Mouse (Mus musculus) megakaryocyte, embryonic 14.5 days (primary cell): ENCODE measurements at regions not wholly inside any gene's neighbourhood (a gene's known extent, or its start where the extent isn't known, plus 50 kb on each side); places are given as distances from the start of the nearest gene placed in this dataset.

Source experiments
- H3K27me3 ChIP-seq: replicated peaks from 2 replicates; pipeline ENCODE3; 2012; ENCODE audit warnings: inconsistent platforms
- H3K36me3 ChIP-seq: replicated peaks from 2 replicates; pipeline ENCODE3; 2012; ENCODE audit warnings: low read length, inconsistent platforms, mixed read lengths
- H3K4me1 ChIP-seq: 2 replicates; pipeline ENCODE4 v1.6.1; 2012; ENCODE audit warnings: inconsistent platforms
- H3K4me3 ChIP-seq: replicated peaks from 2 replicates; pipeline ENCODE3; 2012; ENCODE audit warnings: moderate library complexity, mild to moderate bottlenecking, inconsistent platforms
- H3K9me3 ChIP-seq: 2 replicates; pipeline ENCODE4 v1.6.1; 2012; ENCODE audit warnings: inconsistent platforms
- FLI1 ChIP-seq: IDR thresholded peaks from 2 replicates; pipeline ENCODE4 v1.6.1; 2012; ENCODE audit warnings: low read length, inconsistent platforms, mixed read lengths
- GATA1 ChIP-seq: IDR thresholded peaks from 3 replicates; pipeline ENCODE4 v1.6.1; 2012; ENCODE audit warnings: mixed read lengths, low read length, inconsistent platforms, borderline replicate concordance

GRCm38 (mm10) chr10:111668639-111669038, 162.6 kb downstream of the Phlda1 start:
- no peaks in the 10 kb centered on the region for H3K36me3 ChIP-seq
- no peak for TF ChIP-seq FLI1
- H3K4me1 ChIP-seq, result peaks cover 25% of the 10 kb centered on the region

GRCm38 (mm10) chr10:111669658-111670057, 163.6 kb downstream of the Phlda1 start:
- H3K4me3 ChIP-seq, result no peak overlapping the region
- H3K36me3 ChIP-seq, result no peaks in the 10 kb centered on the region
- H3K4me1 ChIP-seq, result peaks cover 31% of the 10 kb centered on the region
- H3K9me3 ChIP-seq, result peaks cover 5% of the 10 kb centered on the region; the same call in 1 of the 2 replicates
- TF ChIP-seq FLI1 (no peak), GATA1 (no peak)
- peaks cover 5% of the 10 kb centered on the region for H3K27me3 ChIP-seq

More at GRCm38 (mm10) chr10:111668639-111669038, 162.6 kb downstream of the Phlda1 start:
- peaks cover 5% of the 10 kb centered on the region; the same call in 1 of the 2 replicates for H3K9me3 ChIP-seq
- H3K4me3 ChIP-seq, result no peak overlapping the region
- H3K27me3 ChIP-seq, result peaks cover 5% of the 10 kb centered on the region

- H3K9me3 ChIP-seq, result peaks cover 5% of the 10 kb centered on the region; the same call in 1 of the 2 replicates
- H3K4me3 ChIP-seq, result peak overlapping the region; percentile 50
- H3K36me3 ChIP-seq, result no peaks in the 10 kb centered on the region
- TF ChIP-seq GATA1 (no peak), FLI1 (no peak)
- peaks cover 31% of the 10 kb centered on the region for H3K4me1 ChIP-seq
- peaks cover 5% of the 10 kb centered on the region for H3K27me3 ChIP-seq
Observed at GRCm38 (mm10) chr10:111670666-111671065, 164.6 kb downstream of the Phlda1 start.

GRCm38 (mm10) chr10:111672454-111673316, 166.6 kb downstream of the Phlda1 start:
- Histone ChIP-seq H3K4me1 (peaks cover 45% of the 10 kb centered on the region), H3K4me3 (peak overlapping the region; percentile 28), H3K36me3 (no peaks in the 10 kb centered on the region), H3K9me3 (peaks cover 5% of the 10 kb centered on the region; the same call in 1 of the 2 replicates), H3K27me3 (peaks cover 5% of the 10 kb centered on the region)
- TF ChIP-seq GATA1, result no peak
- no peak for TF ChIP-seq FLI1

- no peaks in the 10 kb centered on the region for H3K36me3 ChIP-seq
- peaks cover 5% of the 10 kb centered on the region; the same call in 1 of the 2 replicates for H3K9me3 ChIP-seq
- TF ChIP-seq FLI1, result no peak
- no peak for TF ChIP-seq GATA1
- peak overlapping the region; percentile 23 for H3K4me3 ChIP-seq
- peaks cover 5% of the 10 kb centered on the region for H3K27me3 ChIP-seq
- peaks cover 45% of the 10 kb centered on the region for H3K4me1 ChIP-seq
Observed at GRCm38 (mm10) chr10:111673317-111673610, 167.2 kb downstream of the Phlda1 start.

GRCm38 (mm10) chr10:111676255-111676654, 170.2 kb downstream of the Phlda1 start:
- no peak overlapping the region for H3K4me3 ChIP-seq
- H3K4me1 ChIP-seq, result peaks cover 49% of the 10 kb centered on the region
- TF ChIP-seq FLI1 (no peak), GATA1 (no peak)
- H3K36me3 ChIP-seq, result no peaks in the 10 kb centered on the region
- no peaks in the 10 kb centered on the region for H3K9me3 ChIP-seq
- peaks cover 2% of the 10 kb centered on the region for H3K27me3 ChIP-seq

- H3K4me3 ChIP-seq, result no peak overlapping the region
- H3K27me3 ChIP-seq, result peaks cover 18% of the 10 kb centered on the region
- no peaks in the 10 kb centered on the region for H3K36me3 ChIP-seq
- peaks cover 28% of the 10 kb centered on the region for H3K4me1 ChIP-seq
- TF ChIP-seq FLI1 (no peak), GATA1 (no peak)
- H3K9me3 ChIP-seq, result no peaks in the 10 kb centered on the region
Observed at GRCm38 (mm10) chr10:111680919-111681318, 174.8 kb downstream of the Phlda1 start.

- no peak for TF ChIP-seq GATA1
- TF ChIP-seq FLI1, result no peak
- Histone ChIP-seq H3K9me3 (no peaks in the 10 kb centered on the region), H3K36me3 (no peaks in the 10 kb centered on the region), H3K4me1 (peaks cover 17% of the 10 kb centered on the region), H3K27me3 (peaks cover 32% of the 10 kb centered on the region), H3K4me3 (no peak overlapping the region)
Observed at GRCm38 (mm10) chr10:111684409-111685346, 178.6 kb downstream of the Phlda1 start.

GRCm38 (mm10) chr10:111686585-111686984, 180.5 kb downstream of the Phlda1 start:
- no peak for TF ChIP-seq FLI1
- no peak for TF ChIP-seq GATA1
- peaks cover 1% of the 10 kb centered on the region; the same call in 1 of the 2 replicates for H3K4me1 ChIP-seq
- no peak overlapping the region for H3K4me3 ChIP-seq

GRCm38 (mm10) chr10:111689587-111689986, 183.5 kb downstream of the Phlda1 start:
- H3K36me3 ChIP-seq, result no peaks in the 10 kb centered on the region

More at GRCm38 (mm10) chr10:111686585-111686984, 180.5 kb downstream of the Phlda1 start:
- Histone ChIP-seq H3K36me3 (no peaks in the 10 kb centered on the region), H3K27me3 (peaks cover 35% of the 10 kb centered on the region), H3K9me3 (no peaks in the 10 kb centered on the region)

More at GRCm38 (mm10) chr10:111689587-111689986, 183.5 kb downstream of the Phlda1 start:
- no peak overlapping the region for H3K4me3 ChIP-seq
- TF ChIP-seq GATA1 (no peak), FLI1 (no peak)
- H3K4me1 ChIP-seq, result no peaks in the 10 kb centered on the region
- peaks cover 39% of the 10 kb centered on the region for H3K27me3 ChIP-seq
- H3K9me3 ChIP-seq, result no peaks in the 10 kb centered on the region
